Mouse (Mus musculus) left cerebral cortex, postnatal 10 days (tissue): ENCODE data around the gene Gm49486. TPM values are rescaled to one million over a fixed set of nuclear protein-coding genes. Genes with fewer than 3 reads are reported as not detected.

ENCODE experiments used
- DNase-seq, 2 experiments: peaks; one replicate each; pipeline ENCODE4 v3.0.0; 2021 to 2022; ENCODE audit warnings: low spot score in 2 of 2, mixed read lengths in 1 of 2; ENCODE audit errors: extremely low spot score in 1 of 2
- intact Hi-C: fragments of 180-260 bp; cut with DNase I; formaldehyde crosslinking; loops from one replicate; pipeline ENCODE4 v1.15.1; 2025
- total RNA-seq, 2 experiments: library from RNA; stranded (reverse); gene quantifications; 2 replicates each; pipeline ENCODE4 v1.2.3; 2021

Gene Gm49486
- total RNA-seq, 2 experiments from 2014 or later: 1.3 to 1.8 TPM

DNA sequence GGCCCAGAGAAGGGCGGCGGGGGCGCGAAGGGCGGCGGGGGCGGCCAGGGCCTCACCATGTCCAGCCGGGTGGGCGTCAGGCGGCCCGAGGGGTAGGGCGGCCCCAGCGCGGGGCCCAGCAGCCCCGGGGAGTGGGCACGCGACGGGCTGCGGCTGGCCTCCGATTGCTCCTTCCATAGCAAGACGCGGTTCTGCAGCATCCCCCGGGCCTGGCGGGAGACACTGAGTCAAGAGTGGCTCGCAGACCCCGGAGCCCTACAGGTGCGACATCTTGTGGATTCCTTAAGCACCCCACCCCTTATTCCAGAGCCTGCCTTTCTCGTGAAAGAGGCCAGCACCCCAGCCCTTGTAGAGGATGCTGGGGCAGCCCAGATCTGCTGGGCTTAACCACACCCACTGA lies 32.6 kb downstream of the Gm49486 start:
- intact Hi-C loops: no loop called here
- peak in 1 of 2 experiments; percentile 39 for DNase-seq

DNA sequence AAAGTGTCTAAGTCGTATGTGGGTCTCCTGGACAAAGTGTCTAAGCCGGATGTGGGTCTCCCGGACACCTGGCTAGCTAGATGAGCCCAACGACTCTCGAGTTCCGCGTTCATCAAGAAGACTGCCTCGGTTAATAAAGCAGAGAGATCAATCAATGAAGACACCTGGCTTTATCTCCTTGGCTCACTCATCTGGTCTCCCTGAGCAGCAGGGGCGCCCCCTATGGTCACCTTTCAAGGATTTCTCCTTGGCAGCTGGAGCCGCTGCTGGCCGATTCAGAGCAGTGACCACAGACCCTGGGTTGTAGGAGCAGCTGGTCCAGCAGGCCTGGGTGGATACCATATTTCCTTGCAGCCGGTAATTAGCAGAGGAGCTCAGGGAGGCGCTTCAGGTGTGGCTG lies 33.2 kb downstream of the Gm49486 start:
- DNase-seq: peak in 1 of 2 experiments; percentile 49
- intact Hi-C loops: no loop called here

DNA sequence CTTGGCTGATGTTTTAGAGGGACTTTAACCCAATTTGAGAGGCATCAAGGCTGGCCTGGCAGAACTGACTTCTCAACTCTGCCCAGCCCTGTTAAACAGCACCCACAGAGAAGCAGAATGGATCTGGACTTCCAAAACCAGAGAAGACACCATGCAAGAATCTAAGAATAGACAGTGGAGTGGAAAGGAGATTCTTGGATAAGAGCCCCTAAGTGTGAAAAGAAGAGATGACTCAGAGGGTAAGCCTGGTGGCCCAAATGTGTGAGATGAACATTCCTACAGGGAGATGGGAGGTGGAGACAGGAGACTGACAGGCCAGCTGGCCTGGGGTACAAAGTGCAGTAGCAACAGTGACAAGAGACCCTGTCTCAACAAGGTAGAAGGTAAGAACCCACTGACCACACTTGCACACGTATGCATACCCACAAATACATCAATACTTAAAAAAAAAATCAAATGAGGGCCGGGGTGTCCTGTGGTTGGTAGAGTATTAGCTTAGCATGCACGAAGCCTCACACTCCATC lies 33.7 kb downstream of the Gm49486 start:
- intact Hi-C loops: no loop called here
- no peak for DNase-seq

DNA sequence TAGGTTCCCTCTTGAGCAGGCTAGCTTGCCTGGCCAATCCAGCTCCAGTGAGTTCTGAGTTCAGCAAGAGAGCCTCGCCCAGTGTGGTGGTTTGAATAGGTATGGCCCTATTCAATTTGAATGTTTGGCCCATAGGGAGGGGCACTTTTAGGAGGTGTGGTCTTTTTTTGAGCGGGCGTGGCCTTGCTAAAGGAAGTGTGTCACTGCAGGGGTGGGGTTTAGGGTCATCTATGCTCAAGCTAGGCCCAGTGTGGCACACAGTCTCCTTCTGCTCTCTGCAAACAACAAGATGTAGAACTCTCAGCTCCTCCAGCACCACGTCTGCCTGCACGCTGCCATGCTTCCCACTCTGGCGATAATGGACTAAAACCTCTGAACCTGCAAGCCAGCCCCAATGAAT lies 34.5 kb downstream of the Gm49486 start:
- intact Hi-C loops: no loop called here
- DNase-seq: no peak

DNA sequence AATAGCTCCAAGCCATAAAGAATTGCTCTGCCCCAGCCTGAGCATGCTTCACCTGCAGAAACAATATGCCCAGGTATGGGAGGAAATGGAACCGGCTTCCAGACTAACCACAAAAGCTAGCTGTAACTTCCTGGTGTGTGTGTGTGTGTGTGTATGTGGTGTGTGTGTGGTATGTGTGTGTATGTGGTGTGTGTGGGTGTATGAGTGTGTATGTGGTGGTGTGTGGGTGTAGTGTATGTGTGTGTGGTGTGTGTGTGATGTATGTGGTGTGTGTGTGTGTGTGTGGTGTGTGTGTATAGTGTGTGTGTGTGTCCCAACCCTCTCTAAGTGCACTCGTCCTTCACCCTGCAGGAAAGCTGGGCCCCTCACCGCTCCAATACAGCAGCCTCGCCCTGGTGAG lies 36.2 kb downstream of the Gm49486 start:
- no peak for DNase-seq
- intact Hi-C loops: no loop called here

DNA sequence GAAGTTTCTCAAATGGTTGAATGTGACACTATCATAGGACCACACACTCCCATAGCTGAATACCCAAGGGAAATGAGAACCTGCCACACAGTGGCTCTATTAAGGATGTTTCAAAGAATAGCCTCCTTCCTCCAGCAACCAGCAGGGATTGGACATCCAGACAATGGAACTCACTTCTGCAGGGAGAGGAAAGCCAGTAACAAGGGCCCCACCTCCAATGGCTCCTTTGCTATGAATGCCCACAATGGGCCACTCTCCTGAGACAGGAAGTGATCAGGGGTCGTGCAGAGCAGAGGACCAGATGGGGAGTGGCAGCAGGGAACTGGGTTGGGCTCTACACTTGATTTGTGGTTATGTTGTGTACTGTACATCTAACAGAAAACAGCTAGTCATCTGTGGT lies 39.3 kb downstream of the Gm49486 start:
- intact Hi-C loops: no loop called here
- no peak for DNase-seq

DNA sequence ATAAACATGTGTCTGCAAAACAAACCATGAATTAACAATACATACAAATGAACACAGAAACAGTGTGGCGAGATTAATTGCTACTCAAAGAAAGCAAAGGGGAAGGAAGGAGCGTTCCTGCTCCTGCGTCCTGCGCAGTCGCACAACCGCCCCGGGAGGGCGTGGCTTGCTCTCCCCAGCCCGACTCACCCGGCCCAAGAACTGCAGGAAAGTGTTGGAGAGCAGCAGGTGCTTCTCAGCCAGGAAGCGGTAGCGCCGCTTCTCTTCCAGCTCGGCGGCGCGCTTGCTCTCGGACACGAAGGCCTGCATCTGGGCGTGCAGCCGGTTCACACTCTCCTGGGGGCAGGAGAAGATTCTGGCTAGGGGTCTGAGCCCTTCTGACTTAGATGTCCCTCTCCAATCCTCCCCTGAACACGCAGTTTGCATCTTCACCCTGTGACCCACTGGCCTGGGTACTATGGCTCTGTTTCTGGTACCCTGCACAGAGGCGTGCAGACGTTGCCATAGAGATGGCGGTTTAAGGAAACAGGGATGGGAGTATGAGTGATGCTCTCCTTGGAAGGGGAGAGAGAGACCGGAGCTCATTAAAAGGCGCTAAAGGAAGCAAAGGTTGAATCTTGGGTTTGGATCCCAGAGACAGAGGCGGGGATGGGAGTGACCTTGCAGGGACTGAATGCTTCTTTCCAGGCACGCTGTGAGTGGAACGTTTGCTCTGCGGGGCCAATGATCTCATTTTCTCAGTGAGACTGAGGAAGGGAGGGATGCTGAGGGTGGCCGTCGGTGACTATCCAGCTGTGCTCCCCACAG lies 41.3 kb downstream of the Gm49486 start:
- intact Hi-C loops: no loop called here
- DNase-seq: peak in 1 of 2 experiments; percentile 81

DNA sequence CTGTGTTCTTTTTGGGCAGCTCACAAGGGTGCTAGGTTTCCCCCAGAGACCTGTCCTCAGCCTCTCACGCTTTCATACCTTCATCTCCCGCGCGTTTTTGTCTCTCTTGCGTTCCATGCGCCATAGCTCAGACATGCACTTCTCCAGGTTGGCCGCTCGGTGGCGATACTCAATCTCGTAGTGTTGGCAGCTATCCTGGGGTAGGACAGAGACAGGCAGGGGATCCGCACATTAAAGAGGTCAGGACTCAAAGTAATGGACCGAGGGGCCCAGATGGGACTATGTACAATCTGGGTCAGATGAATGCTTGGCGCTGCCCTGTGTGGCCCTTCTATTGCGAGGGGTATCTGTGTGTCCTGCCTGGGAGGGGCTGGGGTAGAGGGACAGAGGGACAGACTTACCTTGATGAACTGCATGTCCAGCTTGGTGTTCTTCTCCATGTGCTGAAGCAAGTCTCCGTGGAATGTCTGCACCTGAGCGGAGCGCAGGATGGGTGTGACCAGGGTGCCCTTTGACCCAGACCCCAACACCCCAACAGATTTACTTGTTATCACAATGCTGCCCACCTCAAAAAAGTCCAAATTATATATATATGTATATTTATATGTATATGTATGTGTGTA lies 42.0 kb downstream of the Gm49486 start:
- intact Hi-C loops: no loop called here
- DNase-seq: peak in 1 of 2 experiments; percentile 64

DNA sequence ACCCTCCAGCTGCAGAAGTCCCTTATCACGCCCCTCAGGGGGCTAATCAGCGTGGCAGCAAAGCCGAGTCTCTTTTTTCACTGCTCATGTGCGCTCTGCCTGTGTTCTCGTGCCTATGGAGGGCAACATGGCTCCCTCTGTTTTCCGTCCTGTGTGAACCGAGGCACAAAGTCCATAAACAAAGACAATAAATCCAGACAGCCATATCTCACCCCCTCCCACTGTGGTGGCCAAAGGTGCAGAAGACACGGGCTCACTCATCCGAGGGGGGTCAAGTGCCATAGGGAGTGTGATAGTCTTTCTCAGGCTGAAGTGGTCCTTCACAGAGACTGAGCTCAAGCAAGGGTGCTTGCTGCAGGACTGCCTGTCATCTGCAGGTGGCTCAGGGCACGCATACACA lies 43.8 kb downstream of the Gm49486 start:
- no peak for DNase-seq
- intact Hi-C loops: no loop called here

DNA sequence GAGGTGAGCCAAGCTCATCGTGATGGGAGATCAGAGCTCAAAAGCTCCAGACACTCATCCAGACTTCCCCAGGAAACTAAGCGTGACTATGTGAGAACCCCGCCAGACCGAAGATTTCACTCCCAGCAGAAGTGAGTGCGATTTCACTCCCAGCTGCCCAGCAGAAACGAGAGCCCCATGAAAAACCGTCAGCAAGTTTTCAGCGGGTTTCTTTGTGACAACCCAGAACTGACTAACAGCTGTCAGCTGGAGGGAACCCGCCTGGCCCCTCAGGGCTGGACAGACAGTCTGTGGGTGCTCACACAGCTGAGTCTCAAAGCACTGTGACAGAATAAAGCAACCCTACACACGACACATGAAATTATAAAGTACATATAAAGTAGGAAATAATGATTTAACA lies 48.5 kb downstream of the Gm49486 start:
- DNase-seq: no peak
- intact Hi-C loops: no loop called here

DNA sequence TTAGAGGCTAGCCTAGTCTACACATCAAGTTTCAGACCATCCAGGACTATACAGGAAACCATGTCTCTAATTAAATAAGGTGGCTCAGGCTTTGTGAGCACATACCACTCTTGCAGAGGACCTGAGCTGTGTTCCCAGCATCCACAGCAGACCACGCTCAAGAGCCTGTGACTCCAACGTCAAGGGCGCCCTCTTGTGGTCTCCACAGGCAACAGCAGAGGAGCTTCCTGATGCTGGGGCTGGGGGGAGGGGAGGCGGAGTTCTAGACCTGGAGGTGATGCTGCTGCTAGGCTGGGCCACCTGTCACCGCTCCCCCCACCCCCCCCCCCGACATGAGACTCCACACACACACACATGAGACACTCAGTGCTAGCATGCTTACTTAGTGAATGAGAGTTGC lies 51.0 kb downstream of the Gm49486 start:
- DNase-seq: no peak
- intact Hi-C loops: no loop called here

DNA sequence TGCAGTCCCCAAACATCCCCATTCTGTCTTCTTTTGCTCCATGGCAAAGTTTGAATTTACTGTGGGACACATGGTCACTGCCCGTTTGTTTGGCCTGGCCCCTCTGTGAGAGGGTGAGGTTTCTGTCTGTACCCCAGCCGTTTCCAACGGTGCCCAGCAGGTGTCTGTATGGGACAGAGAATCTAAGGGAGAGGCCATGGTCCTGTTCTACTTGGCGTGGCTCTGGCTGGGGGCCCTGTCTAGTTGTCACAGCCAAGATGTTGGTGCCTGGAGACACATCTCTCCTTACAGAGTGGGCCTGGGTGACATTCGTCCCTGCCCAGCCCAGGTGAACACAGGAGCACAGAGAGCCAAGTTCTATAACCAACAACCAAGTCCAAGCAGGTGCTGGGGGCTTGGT lies 51.7 kb downstream of the Gm49486 start:
- intact Hi-C loops: no loop called here
- no peak for DNase-seq

DNA sequence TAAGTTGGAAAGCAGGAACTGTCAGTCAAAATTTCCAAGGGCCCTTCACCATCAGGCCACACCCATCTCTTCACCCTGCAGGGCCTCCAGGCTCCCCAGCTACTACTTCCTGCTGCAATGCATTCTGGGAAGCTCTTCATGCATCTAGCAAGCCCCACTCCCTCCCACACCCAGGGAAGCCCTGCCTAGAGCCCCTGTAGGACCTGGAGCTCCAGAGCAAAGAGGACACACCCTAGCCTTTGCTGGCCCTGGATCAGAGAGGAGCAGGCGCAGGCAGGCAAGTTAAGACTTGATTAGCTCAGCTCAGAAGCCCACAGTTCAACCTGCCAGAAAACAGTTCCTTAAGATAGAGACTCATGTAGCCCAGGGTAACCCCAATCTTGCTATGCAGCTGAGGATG lies 52.2 kb downstream of the Gm49486 start:
- intact Hi-C loops: no loop called here
- peak in 1 of 2 experiments; percentile 54 for DNase-seq

DNA sequence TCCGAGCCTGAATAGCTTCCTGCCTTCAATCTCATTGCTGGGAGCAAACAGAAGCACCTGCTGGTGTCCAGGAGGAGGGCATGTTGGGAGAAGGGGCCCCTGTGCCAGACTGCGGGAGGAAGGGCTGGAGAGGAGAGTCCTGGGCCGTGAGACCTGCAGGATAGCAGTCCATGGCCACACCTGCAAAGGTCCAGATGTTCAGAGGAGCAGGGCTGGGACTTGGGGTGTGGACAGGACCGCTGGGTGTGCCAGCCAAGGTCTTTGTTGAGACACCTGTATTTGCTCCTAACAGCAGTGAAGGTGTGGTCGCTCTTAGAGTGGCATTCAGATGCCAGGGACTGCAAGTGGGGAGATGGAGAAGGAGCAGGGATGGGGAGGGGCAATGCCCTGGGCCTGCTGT lies 53.2 kb downstream of the Gm49486 start:
- intact Hi-C loops: no loop called here
- no peak for DNase-seq

DNA sequence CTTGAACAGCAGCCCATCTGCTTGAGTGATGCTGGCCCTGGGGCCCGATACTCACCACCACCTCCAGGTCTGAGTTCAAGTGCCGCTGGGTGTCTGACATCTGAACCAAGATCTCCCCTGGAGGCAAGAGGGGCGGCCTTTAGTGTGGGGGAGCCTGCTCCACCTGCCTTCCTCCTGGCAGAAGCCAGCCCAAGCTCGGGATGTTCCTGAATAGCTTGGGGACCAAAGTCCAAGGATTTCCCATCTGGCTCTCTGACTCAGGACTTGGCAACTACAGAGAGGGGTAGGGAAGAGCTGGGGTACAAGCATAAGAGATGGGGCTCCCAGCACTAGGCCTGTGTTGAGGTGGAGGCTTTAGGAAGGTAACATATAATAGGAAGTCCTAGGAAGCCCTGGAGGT lies 54.2 kb downstream of the Gm49486 start:
- intact Hi-C loops: no loop called here
- DNase-seq: no peak

DNA sequence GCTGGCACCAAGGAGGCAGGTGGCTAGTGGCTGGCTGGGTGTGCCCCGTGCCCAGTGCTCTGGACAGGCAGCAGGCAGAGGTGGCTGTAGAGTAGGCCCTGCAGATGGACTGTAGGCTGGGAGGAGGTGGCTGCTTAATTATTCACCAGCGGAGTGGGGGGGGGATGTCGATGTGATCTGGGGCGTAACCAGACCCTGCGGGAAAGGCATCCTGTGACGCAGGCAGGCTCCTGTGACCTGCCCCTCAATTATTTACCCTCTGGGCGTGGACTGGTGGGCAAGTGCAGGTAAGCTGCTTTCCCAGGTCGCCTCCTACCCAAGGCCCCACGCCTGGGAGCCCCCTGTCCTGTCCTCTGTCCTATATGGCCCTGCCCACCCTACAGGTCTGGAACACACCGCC lies 56.2 kb downstream of the Gm49486 start, which contains the start of gene Baiap2l2:
TSS of gene Baiap2l2 (minus strand) at position 139 of the 400 bp plus-strand sequence.
- intact Hi-C loops: no loop called here
- no peak for DNase-seq

DNA sequence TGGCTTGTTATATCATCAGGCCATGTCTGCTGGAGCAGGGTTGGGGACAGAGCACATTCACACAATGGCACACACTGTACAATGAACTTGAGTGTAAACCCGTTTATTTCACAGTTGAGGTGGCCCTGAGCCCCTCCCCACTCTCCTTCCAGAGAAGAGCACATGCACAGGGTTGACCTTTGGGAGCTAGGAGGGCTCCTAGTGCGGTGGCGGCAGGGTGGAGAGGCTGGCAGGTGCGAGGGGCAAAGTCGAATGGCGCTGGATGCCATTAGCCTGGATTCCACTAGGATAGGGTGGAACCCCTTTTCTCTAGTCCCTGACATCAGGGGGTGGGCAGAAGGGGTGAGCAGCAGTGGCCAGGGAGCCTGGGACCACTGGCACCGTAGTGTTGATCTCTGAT lies 57.0 kb downstream of the Gm49486 start:
- intact Hi-C loops: no loop called here
- DNase-seq: no peak

DNA sequence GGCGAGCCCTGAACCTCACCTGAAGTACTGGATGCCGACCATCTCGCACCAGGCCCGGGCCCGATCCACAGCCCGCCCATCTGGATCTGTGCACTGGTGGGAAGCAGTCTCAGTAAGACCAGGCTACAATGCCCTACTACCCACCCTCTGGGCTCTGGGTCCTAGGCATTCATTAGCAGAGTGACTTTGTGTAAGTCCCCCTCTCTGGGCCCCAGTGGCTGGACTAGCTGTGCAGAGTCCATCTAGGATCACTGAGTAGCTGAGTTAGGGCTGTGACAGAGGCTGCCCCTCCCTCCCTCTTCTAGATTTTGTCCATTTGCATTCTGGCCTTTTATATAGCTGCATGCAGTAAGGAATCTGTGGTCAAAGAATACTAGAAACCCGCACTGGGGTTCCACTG lies 57.9 kb downstream of the Gm49486 start:
- intact Hi-C loops: no loop called here
- no peak for DNase-seq

DNA sequence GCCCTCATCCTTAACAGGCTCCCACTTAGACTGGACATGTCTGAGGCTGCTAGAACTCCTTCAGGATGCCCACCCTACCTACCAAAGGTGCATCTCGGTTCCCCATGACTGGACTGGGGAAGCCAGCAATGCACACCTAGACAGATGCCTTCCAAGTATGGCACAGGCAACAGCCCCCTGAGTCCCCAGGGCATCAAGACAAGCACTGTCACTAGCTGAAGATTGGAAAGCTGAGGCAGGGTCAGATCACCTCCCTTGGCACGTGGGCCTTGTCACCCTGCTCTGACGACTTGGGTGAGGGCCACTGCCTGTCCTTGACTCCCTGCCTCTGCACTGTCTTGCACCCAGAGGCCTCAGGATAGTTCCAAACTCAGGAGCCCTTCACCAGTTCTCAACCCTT lies 59.2 kb downstream of the Gm49486 start:
- intact Hi-C loops: no loop called here
- no peak for DNase-seq

DNA sequence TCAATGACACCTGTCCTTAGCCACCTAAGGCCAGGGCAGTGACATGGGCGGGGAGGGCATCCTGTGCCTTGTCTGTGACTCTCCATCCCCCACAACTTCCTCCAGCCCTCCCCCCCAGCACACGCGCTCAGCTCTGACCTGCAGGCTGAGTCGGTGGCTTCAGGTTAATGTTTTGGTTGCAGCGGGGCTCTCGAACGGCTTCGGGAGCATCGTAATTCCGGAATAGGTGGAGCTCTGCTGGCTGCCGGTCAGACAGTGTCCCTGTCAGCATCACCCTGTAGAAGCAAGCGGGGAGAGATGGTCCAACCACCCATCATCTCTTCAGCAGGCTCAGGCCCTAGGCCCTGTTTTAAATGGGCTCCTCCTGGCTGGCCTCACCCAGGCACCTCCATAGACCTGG lies 60.2 kb downstream of the Gm49486 start:
- intact Hi-C loops: no loop called here
- DNase-seq: no peak
